Mouse (Mus musculus) megakaryocyte, embryonic 14.5 days (primary cell): ENCODE measurements around the gene Cntnap2.

Experiments used
- FLI1 ChIP-seq: IDR thresholded peaks from 2 replicates; pipeline ENCODE4 v1.6.1; 2012; ENCODE audit warnings: low read length, inconsistent platforms, mixed read lengths
- GATA1 ChIP-seq: IDR thresholded peaks from 3 replicates; pipeline ENCODE4 v1.6.1; 2012; ENCODE audit warnings: mixed read lengths, low read length, inconsistent platforms, borderline replicate concordance

- TF ChIP-seq GATA1 = no peak
- no peak for TF ChIP-seq FLI1
These were observed 1609.9 kb downstream of the Cntnap2 start for GRCm38 (mm10) chr6:46669018-46669417.
